In the genomic region with DNA sequence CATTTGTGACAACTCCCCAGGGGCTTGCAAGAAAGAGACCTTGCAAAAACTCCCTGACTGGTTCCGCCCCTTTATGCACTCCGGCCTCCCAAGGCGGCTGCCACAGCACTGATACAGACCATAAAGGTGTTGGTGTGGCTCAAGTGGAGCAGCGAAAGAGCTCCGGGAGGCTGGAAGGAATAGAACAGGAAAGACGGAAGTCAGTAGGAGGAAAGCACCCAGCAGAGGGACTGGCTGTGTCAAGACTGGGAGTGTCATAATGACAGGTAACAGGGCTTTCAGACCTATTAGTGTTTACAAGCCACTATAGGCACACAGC, we compare ENCODE assay signal across 9 mouse cellular contexts. TPM values are rescaled to one million over a fixed set of nuclear protein-coding genes. Genes with fewer than 3 reads are reported as not detected.
DNase-seq lines count a peak whose midpoint lies in the region; ATAC-seq and TF ChIP-seq lines count a peak whose summit lies in the region.
"Had no signal": no experiment of that assay in that cellular context is flagged by ENCODE, and none has a peak within 500 bp of the region (broad histone marks: within the 10 kb centered on the region; RNA-seq: fewer than 3 reads in every experiment).

No protein-coding gene starts in this region.

- H3K36me3 ChIP-seq in heart, embryonic 10.5 days: peaks cover 4% of the 10 kb centered on the region; the same call in 1 of the 2 replicates
- H3K36me3 ChIP-seq in ES-Bruce4 (ENCODE audit: control insufficient read depth, insufficient read depth, low read length, poor library complexity, severe bottlenecking): no peaks in the 10 kb centered on the region
- peaks cover 13% of the 10 kb centered on the region for H3K36me3 ChIP-seq in hindbrain, embryonic 10.5 days
- H3K36me3 ChIP-seq in lung, embryonic 16.5 days (ENCODE audit: control insufficient read depth, insufficient read depth, low read length): no peaks in the 10 kb centered on the region

- peak overlapping the region; percentile 91 for H3K4me2 ChIP-seq in lung, embryonic 16.5 days (ENCODE audit: low read depth, low read length)

- WGBS in heart, embryonic 10.5 days: 2% methylated on average over 6 of the region's 6 CpGs
- 9% methylated on average over 6 of the region's 6 CpGs for WGBS in hindbrain, embryonic 10.5 days
- WGBS in lung, embryonic 16.5 days: 4% methylated on average over 6 of the region's 6 CpGs

- no peak for TF ChIP-seq EP300 in ES-Bruce4 (IDR thresholded peaks at IDR 0.05; ENCODE audit: insufficient read depth, low read depth, low read length)

- H3K4me1 ChIP-seq in heart, embryonic 10.5 days: peaks cover 20% of the 10 kb centered on the region
- H3K4me1 ChIP-seq in ES-Bruce4 (ENCODE audit: control insufficient read depth, insufficient read depth, low read length): peaks cover 2% of the 10 kb centered on the region
- peaks cover 17% of the 10 kb centered on the region for H3K4me1 ChIP-seq in hindbrain, embryonic 10.5 days (replicated peaks)
- peaks cover 5% of the 10 kb centered on the region for H3K4me1 ChIP-seq in lung, embryonic 16.5 days (replicated peaks; ENCODE audit: control insufficient read depth, insufficient read depth, low read length)

- no peak for TF ChIP-seq POLR2A in ES-Bruce4 (IDR thresholded peaks at IDR 0.05; ENCODE audit: insufficient read depth, low read length)

- no peak for TF ChIP-seq CTCF in ES-Bruce4 (IDR thresholded peaks at IDR 0.05; ENCODE audit: low read depth, low read length)

- peak overlapping the region; percentile 67 for H3K4me3 ChIP-seq in heart, embryonic 10.5 days
- peak overlapping the region; percentile 80 for H3K4me3 ChIP-seq in ES-Bruce4 (ENCODE audit: low read depth, low read length)
- H3K4me3 ChIP-seq in hindbrain, embryonic 10.5 days: peak overlapping the region; percentile 66
- peak overlapping the region; percentile 58 for H3K4me3 ChIP-seq in lung, embryonic 16.5 days (ENCODE audit: low read length)

- peak; percentile 27 for ATAC-seq in lung, embryonic 16.5 days (ENCODE audit: low read depth)

- DNase-seq in heart, embryonic 10.5 days (ENCODE audit: low spot score): no peak
- no peak for DNase-seq in heart, postnatal 4 days
- DNase-seq in hindbrain, embryonic 10.5 days (ENCODE audit: low spot score): no peak
- DNase-seq in embryo, embryonic 10.5 days (ENCODE audit: low spot score): no peak
- no peak for DNase-seq in gastrocnemius, postnatal 25 days
- no peak for DNase-seq in urinary bladder, postnatal 14 days (ENCODE audit: low spot score)
- DNase-seq: cerebellum, postnatal 36 days had no signal

- no peak overlapping the region; the same call in 1 of the 2 replicates for H3K9ac ChIP-seq in ES-Bruce4 (ENCODE audit: low read depth, poor library complexity, severe bottlenecking)
- no peak overlapping the region for H3K9ac ChIP-seq in lung, embryonic 16.5 days (ENCODE audit: low read length)

- peaks cover 62% of the 10 kb centered on the region for H3K27me3 ChIP-seq in heart, embryonic 10.5 days (ENCODE audit: insufficient read depth, poor library complexity, severe bottlenecking)
- H3K27me3 ChIP-seq in ES-Bruce4 (ENCODE audit: control insufficient read depth, insufficient read depth, low read length, poor library complexity, severe bottlenecking): no peaks in the 10 kb centered on the region
- H3K27me3 ChIP-seq in hindbrain, embryonic 10.5 days (ENCODE audit: insufficient read depth, poor library complexity, severe bottlenecking): peaks cover 56% of the 10 kb centered on the region
- H3K27me3 ChIP-seq in lung, embryonic 16.5 days (ENCODE audit: control insufficient read depth, insufficient read depth, low read depth, low read length): peaks cover 23% of the 10 kb centered on the region

- peak overlapping the region; percentile 29; the same call in 1 of the 2 replicates for H3K27ac ChIP-seq in heart, embryonic 10.5 days
- no peak overlapping the region for H3K27ac ChIP-seq in ES-Bruce4 (ENCODE audit: insufficient read depth, low read length)
- no peak overlapping the region for H3K27ac ChIP-seq in hindbrain, embryonic 10.5 days
- 0 out of 2 replicates have a peak overlapping the region, but pooled peaks have one; percentile 5 for H3K27ac ChIP-seq in lung, embryonic 16.5 days (ENCODE audit: low read length)

- no peaks in the 10 kb centered on the region for H3K9me3 ChIP-seq in heart, embryonic 10.5 days
- no peaks in the 10 kb centered on the region for H3K9me3 ChIP-seq in ES-Bruce4 (replicated peaks; ENCODE audit: control insufficient read depth, insufficient read depth, low read length, poor library complexity, severe bottlenecking)
- no peaks in the 10 kb centered on the region for H3K9me3 ChIP-seq in hindbrain, embryonic 10.5 days
- no peaks in the 10 kb centered on the region for H3K9me3 ChIP-seq in lung, embryonic 16.5 days (ENCODE audit: control insufficient read depth, low read length)

RNA-seq across cellular contexts. Expression of a gene that starts 0.4 kb away (rescaled TPM):
- 0.15 and 0.23 TPM in 2 replicates for polyA plus RNA-seq in heart, embryonic 10.5 days (2016; fragmentation: Nextera tagmentation; extraction: Ambion mirVana)
- total RNA-seq in heart, postnatal 4 days (2021): under 1 TPM in 1 of 2 experiments, not detected in 1; 0.14 TPM
- polyA plus RNA-seq in ES-Bruce4 (2011; ENCODE audit: insufficient read depth, insufficient read length, low read depth, missing spikeins): 2.3 and 2.4 TPM in 2 replicates
- polyA plus RNA-seq in hindbrain, embryonic 10.5 days (2016; fragmentation: Nextera tagmentation; extraction: Ambion mirVana): 0.08 and 0.19 TPM in 2 replicates
- polyA plus RNA-seq in lung, embryonic 16.5 days (2015; fragmentation: Nextera tagmentation; extraction: Ambion mirVana): 0.41 and 0.68 TPM in 2 replicates
- total RNA-seq in gastrocnemius, postnatal 25 days (2021): under 1 TPM; 0.35 to 0.36 TPM

RNA-seq across cellular contexts. Expression of a gene that starts 20.0 kb away (rescaled TPM):
- not detected in 2 replicates for polyA plus RNA-seq in heart, embryonic 10.5 days (2016; fragmentation: Nextera tagmentation; extraction: Ambion mirVana)
- not detected for total RNA-seq in heart, postnatal 4 days (2021)
- 0.45 TPM in 1 of 2 replicates, not detected in the other for polyA plus RNA-seq in ES-Bruce4 (2011; ENCODE audit: insufficient read depth, insufficient read length, low read depth, missing spikeins)
- polyA plus RNA-seq in hindbrain, embryonic 10.5 days (2016; fragmentation: Nextera tagmentation; extraction: Ambion mirVana): not detected in 2 replicates
- 0.11 TPM in 1 of 2 replicates, not detected in the other for polyA plus RNA-seq in lung, embryonic 16.5 days (2015; fragmentation: Nextera tagmentation; extraction: Ambion mirVana)
- under 1 TPM in 1 of 2 experiments, not detected in 1; 0.16 TPM for total RNA-seq in gastrocnemius, postnatal 25 days (2021)

Comparison
In these comparisons a context has a peak if more than half of its experiments do, and no peak if none do; other contexts are left out.
1. H3K27ac ChIP-seq: peak in heart, embryonic 10.5 days (single experiment) and lung, embryonic 16.5 days (single experiment); none in ES-Bruce4 (single experiment) and hindbrain, embryonic 10.5 days (single experiment).
2. Peak in every context shown above with its lines, with median percentiles within 50 percentile points of each other: H3K4me3 ChIP-seq.